Mouse (Mus musculus) lung, postnatal 10 days (tissue): Measurements from ENCODE around the gene Gm32717.
"Not testable (repeated sequence)": the region's sequence is repeated elsewhere in the genome, so short reads cannot be mapped to it uniquely, and the experiment has no call there.

Experiments
- DNase-seq: peaks from one replicate; pipeline ENCODE4 v3.0.0; 2021

Gene Gm32717

DNA sequence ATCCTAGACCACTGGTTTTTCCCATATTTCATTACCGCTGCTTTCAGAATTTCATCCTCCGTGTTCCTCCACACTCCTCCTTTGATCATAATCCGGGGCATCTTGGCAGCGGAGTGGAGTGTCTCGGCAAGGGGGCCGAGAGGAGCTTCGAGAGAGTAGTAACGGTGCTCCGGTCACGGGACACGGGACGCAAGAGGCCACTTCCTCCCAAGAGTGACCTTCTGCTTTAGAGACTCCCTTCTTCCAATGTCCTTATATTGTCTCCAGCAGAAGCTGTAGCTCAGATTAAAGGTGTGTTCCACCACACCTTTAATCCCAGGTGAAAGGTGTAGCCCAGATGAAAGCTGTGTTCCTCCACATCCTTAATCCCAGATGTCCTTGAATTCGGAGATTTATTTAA, at the start of gene Gm32717:
TSS of gene Gm32717 (minus strand) at position 101 of the 400 bp plus-strand sequence.
- not testable (repeated sequence) for DNase-seq

DNA sequence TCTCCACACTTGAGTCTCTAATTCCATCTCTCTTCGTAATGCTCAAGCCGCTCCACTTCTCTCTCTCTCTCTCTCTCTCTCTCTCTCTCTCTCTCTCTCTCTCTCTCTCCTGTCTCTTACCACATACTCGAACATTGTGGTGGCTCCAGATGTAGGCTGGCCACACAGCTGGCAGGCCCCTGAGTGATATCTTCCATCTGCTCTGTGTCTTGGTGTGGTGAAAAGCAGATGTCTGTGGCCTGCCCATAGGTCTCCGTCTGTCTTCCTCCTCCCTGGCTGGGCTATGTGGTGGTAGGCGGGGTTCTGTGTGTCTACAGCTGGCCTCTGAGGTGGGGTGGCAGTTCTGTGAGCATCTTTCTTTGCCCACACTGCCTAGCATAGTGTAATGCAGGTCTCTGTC, 42.4 kb upstream of the Gm32717 start:
- not testable (repeated sequence) for DNase-seq

DNA sequence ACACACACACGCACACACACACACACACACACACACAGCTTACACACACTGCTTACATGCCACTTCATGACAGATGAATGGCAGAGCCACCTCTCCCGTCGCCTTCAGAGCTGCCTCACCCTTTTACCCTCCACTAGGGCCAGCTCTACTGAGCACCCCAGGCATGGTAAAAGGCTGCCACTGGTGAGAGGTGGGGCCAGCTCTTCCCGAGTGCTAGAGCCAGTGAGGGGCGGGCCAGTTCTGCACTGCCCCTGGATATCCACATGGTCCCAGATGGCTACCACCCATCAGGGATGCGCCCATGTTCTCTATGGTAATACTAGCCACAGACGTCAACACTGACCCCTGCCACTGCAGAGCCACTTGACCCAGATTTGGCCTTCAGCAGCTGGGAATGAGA, 42.0 kb upstream of the Gm32717 start:
- DNase-seq = not testable (repeated sequence)

DNA sequence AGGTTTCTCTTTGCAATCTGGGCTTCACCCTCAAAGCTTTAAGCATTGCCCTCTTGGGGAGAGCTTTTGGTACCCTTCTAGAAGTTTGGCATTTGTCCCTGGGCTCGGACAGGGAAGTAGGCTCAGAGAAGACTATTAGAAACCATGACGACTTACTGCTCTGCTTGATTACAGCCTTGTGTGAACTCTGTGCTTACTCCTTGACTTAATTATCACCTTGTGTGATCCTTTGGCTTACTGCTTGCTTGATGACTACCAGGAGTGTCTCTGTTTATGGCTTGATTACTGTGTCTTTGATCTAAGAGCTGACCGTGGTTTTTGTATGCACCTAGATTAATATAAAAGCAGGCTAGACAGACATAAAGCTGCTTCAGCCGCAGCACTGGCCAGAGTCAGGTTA, 37.5 kb upstream of the Gm32717 start:
- not testable (repeated sequence) for DNase-seq

DNA sequence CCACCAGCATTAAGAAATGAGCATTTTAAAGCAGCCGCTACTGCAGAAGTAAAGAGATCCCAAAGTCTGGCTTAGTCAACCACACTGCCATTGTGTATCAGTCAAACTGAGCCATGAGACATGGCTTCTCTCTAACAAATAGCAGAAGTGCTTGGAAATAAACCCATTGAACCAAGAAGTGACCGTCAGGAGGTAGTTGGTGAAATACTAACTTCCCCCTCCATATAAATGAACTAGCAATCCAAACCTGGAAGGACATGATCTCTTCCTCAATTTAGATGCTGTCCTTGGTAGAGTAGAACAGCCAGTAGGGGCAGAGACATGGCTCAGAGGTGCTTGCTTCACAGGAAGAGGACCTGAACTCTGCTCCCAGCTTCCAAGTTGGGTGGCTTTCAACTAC, 30.8 kb upstream of the Gm32717 start:
- DNase-seq = not testable (repeated sequence)

DNA sequence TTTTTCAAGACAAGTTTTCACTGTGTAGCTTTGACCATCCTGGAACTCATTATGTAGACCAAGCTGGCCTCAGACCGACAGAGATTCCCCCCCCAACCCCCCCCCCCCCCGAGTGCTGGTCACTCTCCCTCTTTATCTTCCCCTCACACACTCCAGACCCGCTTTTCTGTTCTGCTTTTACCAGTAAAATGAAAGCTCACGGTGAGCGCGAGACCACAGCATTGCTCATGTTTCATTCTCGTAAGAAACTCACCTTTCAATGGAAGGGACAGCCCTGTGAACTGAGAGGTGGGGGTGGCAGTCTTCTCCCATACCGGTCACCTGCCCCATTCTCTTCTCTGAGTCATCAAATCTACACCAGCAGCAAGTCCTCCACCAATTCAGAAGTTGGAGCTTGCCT, 28.2 kb upstream of the Gm32717 start:
- DNase-seq = not testable (repeated sequence)

DNA sequence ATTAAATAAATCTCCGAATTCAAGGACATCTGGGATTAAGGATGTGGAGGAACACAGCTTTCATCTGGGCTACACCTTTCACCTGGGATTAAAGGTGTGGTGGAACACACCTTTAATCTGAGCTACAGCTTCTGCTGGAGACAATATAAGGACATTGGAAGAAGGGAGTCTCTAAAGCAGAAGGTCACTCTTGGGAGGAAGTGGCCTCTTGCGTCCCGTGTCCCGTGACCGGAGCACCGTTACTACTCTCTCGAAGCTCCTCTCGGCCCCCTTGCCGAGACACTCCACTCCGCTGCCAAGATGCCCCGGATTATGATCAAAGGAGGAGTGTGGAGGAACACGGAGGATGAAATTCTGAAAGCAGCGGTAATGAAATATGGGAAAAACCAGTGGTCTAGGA, 17.8 kb upstream of the Gm32717 start, which contains the start of gene Gm32802:
TSS of gene Gm32802 (plus strand) at position 301 of the 400 bp plus-strand sequence.
- DNase-seq = not testable (repeated sequence)

DNA sequence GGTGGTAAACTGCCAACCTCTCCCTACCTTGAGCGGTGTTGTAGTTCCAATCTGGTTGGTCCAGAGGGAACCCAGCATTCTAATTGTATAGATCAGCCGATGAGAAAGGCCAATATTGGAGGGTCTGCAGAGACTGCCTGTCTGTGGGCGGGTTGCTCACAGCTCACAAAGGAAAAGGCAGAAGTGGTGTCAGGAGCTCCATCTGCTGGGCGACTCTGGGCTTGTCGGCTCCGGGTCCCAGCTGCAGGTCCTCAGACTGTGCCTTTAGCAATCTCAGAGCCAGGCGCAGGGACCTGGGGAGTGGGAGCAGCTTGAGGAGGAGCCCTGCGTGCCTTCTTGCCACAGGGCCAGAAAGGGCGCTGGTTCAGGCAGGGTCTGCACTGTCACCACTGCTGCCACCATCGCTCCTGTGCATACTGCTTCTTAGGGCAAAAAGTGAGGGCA, 10.3 kb upstream of the Gm32717 start:
- DNase-seq = peak; percentile 36

DNA sequence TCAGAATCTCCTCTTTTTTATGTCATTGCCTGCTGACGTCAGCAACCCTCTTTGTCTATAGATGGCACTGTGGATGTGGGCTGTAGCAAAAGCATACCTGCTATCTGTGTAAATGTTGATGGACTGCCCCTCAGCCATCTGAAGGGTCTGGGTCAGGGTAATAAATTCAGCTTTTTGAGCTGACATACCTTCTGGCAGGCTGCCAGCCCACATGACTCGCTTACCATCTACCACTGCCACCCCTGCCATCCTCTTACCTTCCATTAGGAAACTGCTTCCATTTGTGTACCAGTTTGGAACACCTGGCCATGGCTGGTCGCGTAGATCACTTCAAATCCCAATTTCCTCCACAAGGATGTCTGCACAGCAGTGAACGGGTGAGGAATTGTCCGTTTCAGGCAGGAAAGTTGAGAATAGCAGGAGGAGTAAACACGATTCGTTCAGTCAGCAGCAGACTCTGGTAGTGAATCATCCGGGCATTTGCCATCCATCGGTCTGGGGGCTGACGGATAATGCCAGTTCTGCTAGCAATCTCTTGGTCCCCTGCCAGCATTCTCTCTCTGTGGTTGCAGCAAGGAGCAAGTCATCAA, 8.5 kb upstream of the Gm32717 start:
- not testable (repeated sequence) for DNase-seq

DNA sequence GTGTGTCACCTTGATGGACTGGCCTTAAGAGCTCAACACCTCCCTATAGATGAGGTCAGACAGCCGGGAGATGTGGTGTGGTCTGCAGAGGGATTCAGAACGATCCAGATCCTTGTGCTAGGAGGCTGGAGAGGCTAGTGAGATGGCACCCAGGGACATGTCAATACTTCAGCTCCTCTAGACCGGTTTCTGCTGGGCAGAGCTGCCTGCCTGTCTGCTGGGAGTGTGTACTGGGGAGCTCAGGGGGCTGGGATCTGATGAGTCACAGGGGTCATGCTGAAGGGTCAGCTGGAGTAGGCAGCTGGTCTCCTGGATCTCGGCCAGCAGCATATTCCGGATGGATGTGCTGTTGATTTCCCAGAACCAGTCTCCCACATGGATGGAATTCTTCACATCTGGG, 8.0 kb downstream of the Gm32717 start:
- DNase-seq = peak; percentile 5

DNA sequence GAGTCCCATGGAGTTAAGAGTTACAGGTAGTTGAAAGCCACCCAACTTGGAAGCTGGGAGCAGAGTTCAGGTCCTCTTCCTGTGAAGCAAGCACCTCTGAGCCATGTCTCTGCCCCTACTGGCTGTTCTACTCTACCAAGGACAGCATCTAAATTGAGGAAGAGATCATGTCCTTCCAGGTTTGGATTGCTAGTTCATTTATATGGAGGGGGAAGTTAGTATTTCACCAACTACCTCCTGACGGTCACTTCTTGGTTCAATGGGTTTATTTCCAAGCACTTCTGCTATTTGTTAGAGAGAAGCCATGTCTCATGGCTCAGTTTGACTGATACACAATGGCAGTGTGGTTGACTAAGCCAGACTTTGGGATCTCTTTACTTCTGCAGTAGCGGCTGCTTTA, 13.0 kb downstream of the Gm32717 start:
- not testable (repeated sequence) for DNase-seq

DNA sequence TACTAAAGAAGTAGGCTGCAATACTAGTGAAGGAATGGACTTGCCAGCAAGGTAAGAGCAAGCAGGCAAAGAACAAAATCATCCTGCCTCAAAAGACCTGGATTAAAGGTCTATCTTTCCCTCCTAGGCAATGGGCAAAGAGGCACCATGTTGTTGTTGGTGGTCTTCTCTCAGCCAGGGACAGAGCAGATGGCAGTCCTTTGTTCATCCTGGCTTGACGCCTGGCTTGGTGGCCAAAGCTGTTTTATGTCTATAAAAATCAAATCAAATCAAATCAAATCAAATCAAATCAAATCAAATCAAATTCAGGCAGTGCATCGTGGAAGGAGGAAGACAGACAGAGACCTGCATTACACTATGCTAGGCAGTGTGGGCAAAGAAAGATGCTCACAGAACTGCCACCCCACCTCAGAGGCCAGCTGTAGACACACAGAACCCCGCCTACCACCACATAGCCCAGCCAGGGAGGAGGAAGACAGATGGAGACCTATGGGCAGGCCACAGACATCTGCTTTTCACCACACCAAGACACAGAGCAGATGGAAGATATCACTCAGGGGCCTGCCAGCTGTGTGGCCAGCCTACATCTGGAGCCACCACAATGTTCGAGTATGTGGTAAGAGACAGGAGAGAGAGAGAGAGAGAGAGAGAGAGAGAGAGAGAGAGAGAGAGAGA, 24.7 kb downstream of the Gm32717 start:
- DNase-seq = not testable (repeated sequence)

DNA sequence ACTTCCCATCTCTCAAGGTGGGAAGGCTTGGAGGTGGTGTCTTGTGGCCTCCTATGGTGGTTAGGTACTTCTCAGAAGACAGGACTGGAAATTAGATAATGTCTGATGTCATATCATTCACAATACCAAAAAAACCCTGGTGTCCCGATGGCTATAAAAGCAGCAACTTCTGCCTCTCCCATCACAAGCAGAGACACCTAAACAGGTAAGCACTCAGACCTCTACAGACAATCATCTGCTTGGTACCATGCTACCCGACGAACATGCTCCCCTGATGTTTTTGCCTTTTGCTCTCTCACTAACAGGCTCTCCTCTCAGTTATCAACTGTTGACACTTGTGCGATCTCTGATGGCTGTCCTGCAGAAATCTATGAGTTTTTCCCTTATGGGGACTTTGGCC, 35.9 kb downstream of the Gm32717 start, which contains the start of gene Il22:
TSS of gene Il22 (plus strand) at position 301 of the 400 bp plus-strand sequence.
- no peak for DNase-seq

DNA sequence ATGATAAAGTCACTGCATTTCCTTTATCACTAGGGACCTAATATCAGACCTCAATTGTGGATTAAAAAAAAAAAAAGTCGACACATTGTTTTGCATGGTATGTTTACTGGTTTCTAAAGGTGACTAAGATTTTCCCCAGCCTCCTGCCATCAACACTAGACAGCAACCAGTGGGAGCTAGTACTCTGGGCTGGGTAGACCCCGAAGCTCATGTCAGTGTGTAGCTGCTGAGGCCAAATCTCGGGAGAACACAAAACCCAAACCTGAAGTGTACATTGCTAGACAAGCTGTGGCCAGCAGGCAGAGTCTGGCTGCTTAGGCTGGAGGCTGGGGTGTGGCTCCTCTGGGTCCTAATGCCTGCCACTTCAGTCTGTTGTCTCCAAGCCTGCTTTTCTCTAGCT, 45.4 kb downstream of the Gm32717 start:
- DNase-seq = peak; percentile 3
